Mouse (Mus musculus) hindbrain, embryonic 10.5 days (tissue): ENCODE measurements around the gene Aff3. TPM values are rescaled to one million over a fixed set of nuclear protein-coding genes. Genes with fewer than 3 reads are reported as not detected.

ENCODE experiments used
- DNase-seq: peaks from one replicate; pipeline ENCODE4 v3.0.0-alpha.2; 2017; ENCODE audit warnings: low spot score
- H3K27ac ChIP-seq: fragments of 300-500 bp; sonication (generic); 2 replicates; pipeline ENCODE4 v1.5.1; 2016; ENCODE audit warnings: mild to moderate bottlenecking, moderate library complexity
- H3K27me3 ChIP-seq: fragments of 300-500 bp; sonication (generic); 2 replicates; pipeline ENCODE4 v1.6.1; 2016; ENCODE audit warnings: mild to moderate bottlenecking; ENCODE audit not compliant: poor library complexity, insufficient read depth, severe bottlenecking
- H3K36me3 ChIP-seq: fragments of 300-500 bp; sonication (generic); 2 replicates; pipeline ENCODE4 v1.6.1; 2016; ENCODE audit warnings: mild to moderate bottlenecking, moderate library complexity
- H3K4me1 ChIP-seq: fragments of 300-500 bp; sonication (generic); replicated peaks from 2 replicates; pipeline ENCODE4 v1.6.1; 2016; ENCODE audit warnings: mild to moderate bottlenecking
- H3K4me3 ChIP-seq: fragments of 300-500 bp; sonication (generic); 2 replicates; pipeline ENCODE4 v1.5.1; 2016; ENCODE audit warnings: mild to moderate bottlenecking, moderate library complexity
- H3K9me3 ChIP-seq: fragments of 300-500 bp; sonication (generic); 2 replicates; pipeline ENCODE4 v1.6.1; 2016; ENCODE audit warnings: mild to moderate bottlenecking, moderate library complexity
- WGBS: fragments of 180-500 bp; shearing (Covaris S2); methylation state at CpG from one replicate; pipeline ENCODE4 v1.1.7; 2016; 5-methylcytosine and 5-hydroxymethylcytosine counted together
- polyA plus RNA-seq: library from polyadenylated mRNA; unstranded; fragments of >200 nt; fragmentation: Nextera tagmentation; extraction: Ambion mirVana; gene quantifications from 2 replicates; pipeline ENCODE4 v1.2.1, GENCODE M21; 2016

Aff3 gene
- polyA plus RNA-seq, 1 experiment from 2014 or later: 11.4 TPM

- Histone ChIP-seq H3K9me3 (no peaks in the 10 kb centered on the region), H3K27ac (no peak overlapping the region), H3K27me3 (0 out of 2 replicates have a peak, but pooled peaks cover 3% of the 10 kb centered on the region), H3K4me3 (no peak overlapping the region), H3K4me1 (peaks cover 7% of the 10 kb centered on the region; the same call in 1 of the 2 replicates), H3K36me3 (no peaks in the 10 kb centered on the region)
- WGBS: 43% methylated on average over 4 of the region's 4 CpGs
- no peak for DNase-seq
These were observed 22.5 kb downstream of the Aff3 start for GRCm38 (mm10) chr1:38642288-38642687.

GRCm38 (mm10) chr1:38639669-38640068 lies 25.1 kb downstream of the Aff3 start:
- no peak for DNase-seq
- Histone ChIP-seq H3K27me3 (no peaks in the 10 kb centered on the region), H3K9me3 (no peaks in the 10 kb centered on the region), H3K4me3 (no peak overlapping the region), H3K36me3 (no peaks in the 10 kb centered on the region), H3K4me1 (peaks cover 31% of the 10 kb centered on the region), H3K27ac (no peak overlapping the region)
- WGBS: 81% methylated on average over 5 of the region's 5 CpGs

GRCm38 (mm10) chr1:38635596-38635995 lies 29.2 kb downstream of the Aff3 start:
- H3K27me3 ChIP-seq: peaks cover 8% of the 10 kb centered on the region; the same call in 1 of the 2 replicates
- DNase-seq: no peak
- peaks cover 61% of the 10 kb centered on the region for H3K4me1 ChIP-seq
- WGBS: 37% methylated on average over 7 of the region's 7 CpGs
- no peak overlapping the region for H3K4me3 ChIP-seq
- H3K36me3 ChIP-seq: no peaks in the 10 kb centered on the region
- H3K27ac ChIP-seq: peak overlapping the region; percentile 50; the same call in 1 of the 2 replicates
- no peaks in the 10 kb centered on the region for H3K9me3 ChIP-seq

- no peaks in the 10 kb centered on the region for H3K9me3 ChIP-seq
- no peak overlapping the region for H3K4me3 ChIP-seq
- WGBS: 91% methylated on average over 7 of the region's 7 CpGs
- H3K4me1 ChIP-seq: peaks cover 70% of the 10 kb centered on the region
- peaks cover 9% of the 10 kb centered on the region; the same call in 1 of the 2 replicates for H3K27me3 ChIP-seq
- 0 out of 2 replicates have a peak overlapping the region, but pooled peaks have one; percentile 40 for H3K27ac ChIP-seq
- no peaks in the 10 kb centered on the region for H3K36me3 ChIP-seq
- DNase-seq: no peak
These were observed 30.7 kb downstream of the Aff3 start for GRCm38 (mm10) chr1:38634081-38634480.

- H3K9me3 ChIP-seq: no peaks in the 10 kb centered on the region
- WGBS: 73% methylated on average over 16 of the region's 16 CpGs
- peaks cover 84% of the 10 kb centered on the region for H3K4me1 ChIP-seq
- no peak for DNase-seq
- H3K4me3 ChIP-seq: no peak overlapping the region
- peak overlapping the region; percentile 47 for H3K27ac ChIP-seq
- no peaks in the 10 kb centered on the region for H3K36me3 ChIP-seq
- H3K27me3 ChIP-seq: peaks cover 9% of the 10 kb centered on the region; the same call in 1 of the 2 replicates
These were observed 32.1 kb downstream of the Aff3 start for GRCm38 (mm10) chr1:38632461-38633180.

- peak; percentile 48 for DNase-seq
- H3K4me1 ChIP-seq: peaks cover 84% of the 10 kb centered on the region
- peak overlapping the region; percentile 72 for H3K27ac ChIP-seq
- peaks cover 9% of the 10 kb centered on the region; the same call in 1 of the 2 replicates for H3K27me3 ChIP-seq
- no peaks in the 10 kb centered on the region for H3K36me3 ChIP-seq
- H3K9me3 ChIP-seq: no peaks in the 10 kb centered on the region
- H3K4me3 ChIP-seq: no peak overlapping the region
- WGBS: 17% methylated on average over 7 of the region's 7 CpGs
These were observed 33.1 kb downstream of the Aff3 start for GRCm38 (mm10) chr1:38631501-38632279.

GRCm38 (mm10) chr1:38628901-38629585 lies 35.7 kb downstream of the Aff3 start:
- H3K27me3 ChIP-seq: peaks cover 9% of the 10 kb centered on the region; the same call in 1 of the 2 replicates
- 0 out of 2 replicates have a peak overlapping the region, but pooled peaks have one; percentile 4 for H3K4me3 ChIP-seq
- WGBS: 17% methylated on average over 11 of the region's 11 CpGs
- no peaks in the 10 kb centered on the region for H3K36me3 ChIP-seq
- peaks cover 77% of the 10 kb centered on the region for H3K4me1 ChIP-seq
- H3K27ac ChIP-seq: peak overlapping the region; percentile 99
- no peaks in the 10 kb centered on the region for H3K9me3 ChIP-seq
- peak; percentile 68 for DNase-seq

GRCm38 (mm10) chr1:38628426-38628825 lies 36.3 kb downstream of the Aff3 start:
- Histone ChIP-seq H3K9me3 (no peaks in the 10 kb centered on the region), H3K36me3 (no peaks in the 10 kb centered on the region), H3K27me3 (peaks cover 9% of the 10 kb centered on the region; the same call in 1 of the 2 replicates), H3K4me3 (peak overlapping the region; percentile 98), H3K27ac (peak overlapping the region; percentile 99), H3K4me1 (peaks cover 77% of the 10 kb centered on the region)
- WGBS: 14% methylated on average over 8 of the region's 8 CpGs
- DNase-seq: peak; percentile 64

DNA sequence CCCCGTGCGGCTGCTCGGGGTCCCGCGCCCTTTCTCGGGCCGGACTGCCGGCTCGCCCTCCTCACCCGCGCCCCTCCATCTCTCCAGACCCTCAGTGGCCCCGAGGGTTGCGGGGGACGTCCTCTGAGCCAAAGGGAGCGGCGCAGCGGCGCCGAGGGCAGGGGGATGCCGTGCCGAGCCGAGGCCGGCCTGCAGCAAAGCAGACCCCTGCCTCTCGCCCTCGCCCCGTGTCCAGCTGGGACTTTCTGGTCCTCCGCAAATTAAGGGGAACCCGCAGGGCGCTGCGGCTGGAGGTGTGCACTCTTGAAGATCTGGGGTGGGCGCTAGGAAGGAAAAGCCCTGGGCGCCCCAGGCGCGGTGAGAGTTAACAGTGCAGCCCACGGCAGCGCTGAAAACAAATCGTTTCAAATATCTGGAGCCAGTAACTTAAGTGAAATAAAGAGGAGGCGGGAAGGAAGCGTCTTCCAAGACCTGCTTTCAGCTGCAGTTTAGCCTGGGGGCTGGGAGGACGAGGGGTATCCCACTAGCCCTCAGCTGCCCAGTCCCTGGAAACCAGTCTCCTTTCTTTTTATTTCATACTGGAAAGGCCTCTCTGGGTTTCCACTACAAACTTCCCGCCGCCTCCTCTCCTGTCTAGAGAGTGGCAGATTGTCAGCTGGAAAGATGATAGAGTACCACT lies 36.9 kb downstream of the Aff3 start:
- DNase-seq: peak; percentile 76
- no peaks in the 10 kb centered on the region for H3K9me3 ChIP-seq
- peak overlapping the region; percentile 98 for H3K4me3 ChIP-seq
- no peaks in the 10 kb centered on the region for H3K36me3 ChIP-seq
- peaks cover 4% of the 10 kb centered on the region; the same call in 1 of the 2 replicates for H3K27me3 ChIP-seq
- under 1% methylated on average over 42 of the region's 42 CpGs for WGBS
- H3K27ac ChIP-seq: peak overlapping the region; percentile 99
- H3K4me1 ChIP-seq: peaks cover 76% of the 10 kb centered on the region

DNA sequence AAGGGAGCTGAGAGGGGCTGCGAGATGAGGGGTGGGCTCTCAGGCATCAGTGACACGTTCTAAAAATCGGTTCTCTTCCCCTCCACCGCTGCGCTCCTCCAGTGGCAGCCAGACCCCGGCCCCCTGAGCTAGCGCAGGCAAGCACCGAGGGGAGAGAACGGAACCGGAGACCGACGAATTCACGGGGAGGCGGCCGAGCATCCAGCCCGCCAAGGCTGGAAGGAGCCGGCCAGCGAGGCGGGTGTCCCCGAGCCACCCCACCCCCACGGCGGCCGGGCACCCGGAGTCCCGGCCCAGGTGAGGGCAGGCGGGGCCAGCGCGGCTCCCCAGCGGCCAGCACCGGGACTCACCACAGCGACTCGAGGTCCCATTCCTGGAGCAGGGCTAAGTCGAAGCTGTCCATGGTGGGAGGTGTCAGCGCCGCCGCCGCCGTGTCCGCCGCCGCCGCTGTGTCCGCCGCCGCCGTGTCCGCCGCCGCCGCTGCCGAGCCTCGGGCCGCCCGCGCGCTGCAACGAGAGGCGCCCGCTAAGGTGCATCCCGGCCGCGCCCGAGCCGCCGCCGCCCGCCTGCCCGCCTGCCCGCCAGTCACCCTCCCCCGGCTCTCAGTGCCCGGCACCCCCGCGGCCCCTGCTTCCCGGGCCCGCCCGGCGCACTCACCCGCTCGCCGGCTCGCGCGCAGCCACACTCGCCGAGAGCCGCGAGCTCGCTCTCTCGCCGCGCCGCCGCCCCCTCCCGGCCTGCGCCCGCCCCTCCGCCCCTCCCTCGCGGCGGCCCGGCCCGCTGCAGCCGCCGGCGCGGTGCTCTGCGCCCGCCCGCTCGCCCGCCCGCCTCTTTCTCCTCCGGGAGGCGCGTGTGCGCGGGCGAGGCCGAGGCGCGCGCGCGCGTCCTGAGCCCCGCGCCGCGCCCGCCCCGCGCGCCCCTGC lies 37.8 kb downstream of the Aff3 start:
- Histone ChIP-seq H3K9me3 (no peaks in the 10 kb centered on the region), H3K4me3 (peak overlapping the region; percentile 98), H3K4me1 (peaks cover 76% of the 10 kb centered on the region), H3K27ac (peak overlapping the region; percentile 99), H3K27me3 (peaks cover 4% of the 10 kb centered on the region; the same call in 1 of the 2 replicates), H3K36me3 (no peaks in the 10 kb centered on the region)
- peak; percentile 64 for DNase-seq
- WGBS: under 1% methylated on average over 105 of the region's 133 CpGs

DNA sequence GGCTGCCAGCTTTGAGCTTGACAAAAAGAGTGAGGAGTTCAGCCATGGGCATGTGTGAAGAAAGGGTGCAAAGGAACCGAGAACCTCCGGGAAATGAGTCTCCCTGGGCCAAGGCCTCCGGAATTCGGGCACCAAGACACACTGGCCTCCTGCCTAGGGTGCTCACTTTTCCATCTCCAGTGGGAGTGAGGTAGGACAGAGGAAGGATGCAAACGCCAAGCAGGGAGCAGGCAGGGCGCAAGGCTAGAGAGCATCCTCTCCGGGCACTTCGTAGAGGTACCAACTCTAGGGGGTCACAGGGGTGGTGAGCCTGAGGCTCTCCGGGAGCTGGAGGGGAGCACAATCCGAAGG lies 38.4 kb downstream of the Aff3 start:
- peak overlapping the region; percentile 99 for H3K27ac ChIP-seq
- WGBS: 0% methylated on average over 10 of the region's 10 CpGs

More for the DNA sequence above, 38.4 kb downstream of the Aff3 start:
- peak; percentile 48 for DNase-seq
- H3K27me3 ChIP-seq: peaks cover 4% of the 10 kb centered on the region; the same call in 1 of the 2 replicates
- H3K4me1 ChIP-seq: peaks cover 76% of the 10 kb centered on the region
- peak overlapping the region; percentile 98 for H3K4me3 ChIP-seq
- H3K9me3 ChIP-seq: no peaks in the 10 kb centered on the region
- H3K36me3 ChIP-seq: peaks cover 5% of the 10 kb centered on the region; the same call in 1 of the 2 replicates
